Mouse (Mus musculus) cortical plate, adult 2 months (tissue): ENCODE results near the gene Map3k20.

ENCODE experiments used
- CTCF ChIP-seq: fragments of 200-500 bp; IDR thresholded peaks from 2 replicates; pipeline ENCODE4 v1.5.1; 2011; ENCODE audit warnings: mild to moderate bottlenecking, control low read depth, low read length; ENCODE audit not compliant: insufficient read depth; ENCODE audit errors: extremely low read depth
- POLR2A ChIP-seq: fragments of 200-500 bp; IDR thresholded peaks from 2 replicates; pipeline ENCODE4 v1.6.1; 2011; ENCODE audit warnings: mild to moderate bottlenecking, low read length, control low read depth; ENCODE audit not compliant: insufficient read depth; ENCODE audit errors: extremely low read depth

DNA sequence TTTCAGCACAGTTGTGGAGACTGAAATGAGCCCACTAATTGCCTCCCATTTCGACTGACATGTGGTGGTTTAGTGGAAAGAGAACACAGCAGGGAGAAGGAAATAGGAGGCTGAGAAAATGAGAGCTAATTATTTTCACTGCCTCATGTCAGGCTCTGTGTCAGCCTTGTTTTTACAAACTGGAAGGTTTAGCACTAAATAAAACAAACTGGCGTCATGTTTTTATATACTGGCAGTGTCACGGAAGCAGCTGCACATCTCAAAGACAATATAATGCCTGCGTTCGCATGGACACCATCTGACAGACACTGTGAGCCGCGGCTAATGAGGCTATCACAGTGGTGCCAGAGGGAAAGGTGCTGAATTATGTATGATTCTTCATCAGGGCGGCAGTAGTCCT lies 141.3 kb downstream of the Map3k20 start:
- TF ChIP-seq CTCF (no peak), POLR2A (no peak)
